Mouse (Mus musculus): ENCODE results near the gene Ppp4c.
A peak's percentile ranks its signal among the peaks of the same experiment; 100 is the strongest.

Ppp4c gene

GRCm38 (mm10) chr7:126791851-126792720 is at the start of gene Ppp4c:
Gene Ppp4c (minus strand): TSS chr7:126792496.
- DNase-seq (ENCODE audit: low read depth, low spot score): peak; percentile 99

GRCm38 (mm10) chr7:126833294-126833693 is 41.0 kb upstream of the Ppp4c start:
- DNase-seq (ENCODE audit: low read depth, low spot score): no peak

GRCm38 (mm10) chr7:126832036-126832598 is 39.8 kb upstream of the Ppp4c start:
- DNase-seq (ENCODE audit: low read depth, low spot score): peak; percentile 91

GRCm38 (mm10) chr7:126831539-126831938 is 39.2 kb upstream of the Ppp4c start, which contains the start of gene 4930451I11Rik:
Gene 4930451I11Rik (minus strand): TSS chr7:126831639.
- no peak for DNase-seq (ENCODE audit: low read depth, low spot score)

GRCm38 (mm10) chr7:126825952-126826351 is 33.7 kb upstream of the Ppp4c start:
- no peak for DNase-seq (ENCODE audit: low read depth, low spot score)

GRCm38 (mm10) chr7:126825403-126825802 is 33.1 kb upstream of the Ppp4c start:
- peak; percentile 32 for DNase-seq (ENCODE audit: low read depth, low spot score)

- DNase-seq (ENCODE audit: low read depth, low spot score): no peak
Observed at GRCm38 (mm10) chr7:126823940-126824339, 31.6 kb upstream of the Ppp4c start.

- DNase-seq (ENCODE audit: low read depth, low spot score): no peak
Observed at GRCm38 (mm10) chr7:126823202-126823711, 31.0 kb upstream of the Ppp4c start.

- DNase-seq (ENCODE audit: low read depth, low spot score): no peak
Observed at GRCm38 (mm10) chr7:126822741-126823140, 30.4 kb upstream of the Ppp4c start.

GRCm38 (mm10) chr7:126821835-126822511 is 29.7 kb upstream of the Ppp4c start:
- DNase-seq (ENCODE audit: low read depth, low spot score): peak; percentile 87

- no peak for DNase-seq (ENCODE audit: low read depth, low spot score)
Observed at GRCm38 (mm10) chr7:126818818-126819217, 26.5 kb upstream of the Ppp4c start.

GRCm38 (mm10) chr7:126817595-126817994 is 25.3 kb upstream of the Ppp4c start:
- DNase-seq (ENCODE audit: low read depth, low spot score): no peak

GRCm38 (mm10) chr7:126816494-126816893 is 24.2 kb upstream of the Ppp4c start:
- DNase-seq (ENCODE audit: low read depth, low spot score): no peak

GRCm38 (mm10) chr7:126815726-126816222 is 23.5 kb upstream of the Ppp4c start:
- no peak for DNase-seq (ENCODE audit: low read depth, low spot score)

GRCm38 (mm10) chr7:126809723-126810369 is 17.6 kb upstream of the Ppp4c start:
- DNase-seq (ENCODE audit: low read depth, low spot score): no peak

GRCm38 (mm10) chr7:126808703-126809455 is 16.6 kb upstream of the Ppp4c start:
- peak; percentile 59 for DNase-seq (ENCODE audit: low read depth, low spot score)

GRCm38 (mm10) chr7:126807405-126807804 is 15.1 kb upstream of the Ppp4c start:
- no peak for DNase-seq (ENCODE audit: low read depth, low spot score)

GRCm38 (mm10) chr7:126806956-126807355 is 14.7 kb upstream of the Ppp4c start:
- DNase-seq (ENCODE audit: low read depth, low spot score): no peak

- no peak for DNase-seq (ENCODE audit: low read depth, low spot score)
Observed at GRCm38 (mm10) chr7:126803751-126804150, 11.5 kb upstream of the Ppp4c start.

GRCm38 (mm10) chr7:126803181-126803580 is 10.9 kb upstream of the Ppp4c start:
- DNase-seq (ENCODE audit: low read depth, low spot score): no peak

Measured in CD4-positive, CD25-positive, alpha-beta regulatory T cell, adult 2 months (primary cell).